Mouse (Mus musculus): ENCODE measurements around the gene Atp8b5. TPM values are rescaled to one million over a fixed set of nuclear protein-coding genes. Genes with fewer than 3 reads are reported as not detected.

Atp8b5 gene
- polyA plus RNA-seq (2015; fragmentation: Nextera tagmentation; extraction: Ambion mirVana): 0.72 and 0.90 TPM in 2 replicates

DNA sequence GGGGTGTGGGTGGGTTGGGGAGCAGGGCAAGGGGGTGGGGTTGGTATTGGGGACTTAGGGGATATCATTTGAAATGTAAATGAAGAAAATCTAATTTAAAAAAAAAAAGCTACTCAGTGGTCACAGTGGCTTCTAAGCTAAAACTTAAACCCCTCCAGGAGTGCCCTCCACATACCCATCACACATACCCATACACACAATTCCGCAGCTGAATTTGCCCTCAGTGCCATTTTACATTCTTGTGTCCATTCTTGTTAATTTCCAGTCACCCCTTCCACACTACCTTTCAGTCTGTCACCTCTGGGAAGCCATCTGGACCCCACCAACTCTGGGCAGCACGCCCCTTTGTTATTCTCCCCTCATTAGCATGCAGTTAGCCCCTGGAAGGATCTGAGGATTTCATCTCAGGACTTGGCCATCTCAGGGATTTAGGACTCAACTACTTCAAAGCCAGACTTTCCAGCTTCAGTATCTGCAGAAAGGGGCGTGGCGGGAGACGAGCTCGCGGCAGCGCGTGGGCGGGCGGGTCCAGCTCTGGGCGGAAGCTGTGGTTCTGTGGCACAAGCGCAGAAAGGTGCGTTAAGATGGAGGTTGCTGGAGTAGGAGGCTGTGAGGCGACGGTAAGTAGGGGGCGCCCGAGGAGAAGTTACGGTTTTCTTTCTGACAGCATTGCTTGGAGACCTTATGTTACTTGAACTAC is at the start of gene Atp8b5:
Gene Atp8b5 (plus strand): TSS at position 537 of the 700 bp plus-strand sequence.
- WGBS: under 1% methylated on average over 19 of the region's 19 CpGs
- peak within 1 kb of the TSS; percentile 46 for H3K4me3 ChIP-seq (ENCODE audit: low read depth, low read length)
- H3K9me3 ChIP-seq (replicated peaks; ENCODE audit: control insufficient read depth, low read length, poor library complexity, severe bottlenecking): no peaks in the 10 kb centered on the region
- peak; percentile 99 for ATAC-seq
- H3K27me3 ChIP-seq (ENCODE audit: control insufficient read depth, insufficient read depth, low read depth, low read length): no peaks in the 10 kb centered on the region
- peaks cover 10% of the 10 kb centered on the region for H3K4me1 ChIP-seq (ENCODE audit: control insufficient read depth, insufficient read depth, low read length)
- H3K36me3 ChIP-seq (ENCODE audit: control insufficient read depth, insufficient read depth, low read length): no peaks in the 10 kb centered on the region
- peak within 1 kb of the TSS; percentile 60 for H3K27ac ChIP-seq (ENCODE audit: low read length)
- peak within 1 kb of the TSS; percentile 62 for H3K4me2 ChIP-seq (ENCODE audit: low read length)
- H3K9ac ChIP-seq (ENCODE audit: low read depth, low read length): peak within 1 kb of the TSS; percentile 62

- Histone ChIP-seq H3K27me3 (ENCODE audit: control insufficient read depth, insufficient read depth, low read depth, low read length) (no peaks in the 10 kb centered on the region), H3K27ac (ENCODE audit: low read length) (no peak overlapping the region), H3K4me2 (ENCODE audit: low read length) (no peak overlapping the region), H3K9me3 (replicated peaks; ENCODE audit: control insufficient read depth, low read length, poor library complexity, severe bottlenecking) (no peaks in the 10 kb centered on the region), H3K9ac (ENCODE audit: low read depth, low read length) (no peak overlapping the region), H3K4me1 (ENCODE audit: control insufficient read depth, insufficient read depth, low read length) (no peaks in the 10 kb centered on the region), H3K4me3 (ENCODE audit: low read depth, low read length) (no peak overlapping the region), H3K36me3 (ENCODE audit: control insufficient read depth, insufficient read depth, low read length) (no peaks in the 10 kb centered on the region)
- ATAC-seq: no peak
- 97% methylated on average over 1 of the region's 1 CpGs for WGBS
These were observed 49.0 kb upstream of the Atp8b5 start for GRCm38 (mm10) chr4:43217997-43218396.

DNA sequence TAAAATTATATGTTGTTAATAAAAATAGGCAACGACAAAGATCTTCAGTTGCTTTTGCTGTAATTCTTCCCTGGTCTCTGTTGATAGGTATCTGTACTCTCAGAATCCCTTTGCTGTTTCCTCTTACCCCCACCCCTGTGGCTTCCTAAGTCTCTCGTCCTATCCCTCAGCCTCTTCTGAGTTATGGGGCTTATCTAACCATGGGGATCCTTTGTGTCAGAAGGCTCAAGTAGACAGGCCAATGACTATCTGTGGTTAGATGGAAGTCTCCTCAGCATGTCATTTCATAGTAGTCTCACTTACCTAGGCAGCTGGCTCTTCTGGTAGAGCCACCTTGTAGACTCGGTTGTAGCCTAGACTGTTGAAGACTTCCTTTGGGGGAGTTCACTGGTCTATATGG is 35.1 kb upstream of the Atp8b5 start:
- no peaks in the 10 kb centered on the region for H3K27me3 ChIP-seq (ENCODE audit: control insufficient read depth, insufficient read depth, low read depth, low read length)
- peaks cover 7% of the 10 kb centered on the region for H3K36me3 ChIP-seq (ENCODE audit: control insufficient read depth, insufficient read depth, low read length)
- H3K4me1 ChIP-seq (ENCODE audit: control insufficient read depth, insufficient read depth, low read length): no peaks in the 10 kb centered on the region
- H3K9me3 ChIP-seq (replicated peaks; ENCODE audit: control insufficient read depth, low read length, poor library complexity, severe bottlenecking): no peaks in the 10 kb centered on the region
- H3K4me2 ChIP-seq (ENCODE audit: low read length): no peak overlapping the region
- ATAC-seq: no peak
- WGBS: 90% methylated on average over 3 of the region's 3 CpGs
- H3K9ac ChIP-seq (ENCODE audit: low read depth, low read length): no peak overlapping the region
- H3K27ac ChIP-seq (ENCODE audit: low read length): no peak overlapping the region
- no peak overlapping the region for H3K4me3 ChIP-seq (ENCODE audit: low read depth, low read length)

DNA sequence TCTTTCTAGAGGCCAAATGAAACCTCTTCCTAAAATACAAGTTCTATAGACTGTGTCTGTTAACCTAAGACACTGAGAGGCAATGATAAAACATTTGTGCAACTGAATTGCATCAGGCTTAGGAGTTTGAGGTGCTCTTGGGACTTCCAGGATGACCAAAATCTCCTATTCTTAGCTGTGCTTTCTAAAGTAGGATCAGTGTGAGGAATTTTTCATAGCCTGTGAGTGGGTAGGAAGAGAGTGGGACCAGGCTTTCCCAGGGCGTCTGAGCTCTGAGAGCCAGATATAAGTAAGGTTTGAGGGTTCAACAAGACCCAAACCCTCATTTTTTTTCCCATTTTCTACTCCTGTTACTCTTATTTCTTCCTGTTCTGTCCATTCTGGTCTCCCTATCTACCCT is 34.0 kb upstream of the Atp8b5 start:
- Histone ChIP-seq H3K36me3 (ENCODE audit: control insufficient read depth, insufficient read depth, low read length) (peaks cover 9% of the 10 kb centered on the region), H3K4me2 (ENCODE audit: low read length) (no peak overlapping the region), H3K27me3 (ENCODE audit: control insufficient read depth, insufficient read depth, low read depth, low read length) (no peaks in the 10 kb centered on the region), H3K4me1 (ENCODE audit: control insufficient read depth, insufficient read depth, low read length) (no peaks in the 10 kb centered on the region), H3K27ac (ENCODE audit: low read length) (no peak overlapping the region), H3K9me3 (replicated peaks; ENCODE audit: control insufficient read depth, low read length, poor library complexity, severe bottlenecking) (no peaks in the 10 kb centered on the region), H3K4me3 (ENCODE audit: low read depth, low read length) (no peak overlapping the region), H3K9ac (ENCODE audit: low read depth, low read length) (no peak overlapping the region)
- ATAC-seq: no peak
- WGBS: 77% methylated on average over 1 of the region's 1 CpGs

- Histone ChIP-seq H3K9ac (ENCODE audit: low read depth, low read length) (no peak overlapping the region), H3K4me1 (ENCODE audit: control insufficient read depth, insufficient read depth, low read length) (no peaks in the 10 kb centered on the region), H3K9me3 (replicated peaks; ENCODE audit: control insufficient read depth, low read length, poor library complexity, severe bottlenecking) (no peaks in the 10 kb centered on the region), H3K4me2 (ENCODE audit: low read length) (no peak overlapping the region), H3K27ac (ENCODE audit: low read length) (no peak overlapping the region), H3K4me3 (ENCODE audit: low read depth, low read length) (no peak overlapping the region), H3K36me3 (ENCODE audit: control insufficient read depth, insufficient read depth, low read length) (peaks cover 9% of the 10 kb centered on the region), H3K27me3 (ENCODE audit: control insufficient read depth, insufficient read depth, low read depth, low read length) (no peaks in the 10 kb centered on the region)
- WGBS: 94% methylated on average over 6 of the region's 6 CpGs
- no peak for ATAC-seq
These were observed 33.5 kb upstream of the Atp8b5 start for GRCm38 (mm10) chr4:43233489-43233888.

GRCm38 (mm10) chr4:43236898-43237297 is 30.1 kb upstream of the Atp8b5 start:
- H3K27ac ChIP-seq (ENCODE audit: low read length): no peak overlapping the region
- H3K36me3 ChIP-seq (ENCODE audit: control insufficient read depth, insufficient read depth, low read length): peaks cover 20% of the 10 kb centered on the region
- no peak overlapping the region for H3K9ac ChIP-seq (ENCODE audit: low read depth, low read length)
- H3K9me3 ChIP-seq (replicated peaks; ENCODE audit: control insufficient read depth, low read length, poor library complexity, severe bottlenecking): no peaks in the 10 kb centered on the region
- WGBS: 95% methylated on average over 9 of the region's 9 CpGs
- ATAC-seq: no peak
- no peaks in the 10 kb centered on the region for H3K27me3 ChIP-seq (ENCODE audit: control insufficient read depth, insufficient read depth, low read depth, low read length)
- no peak overlapping the region for H3K4me3 ChIP-seq (ENCODE audit: low read depth, low read length)
- H3K4me2 ChIP-seq (ENCODE audit: low read length): no peak overlapping the region
- H3K4me1 ChIP-seq (ENCODE audit: control insufficient read depth, insufficient read depth, low read length): no peaks in the 10 kb centered on the region

- no peak for ATAC-seq
- Histone ChIP-seq H3K36me3 (ENCODE audit: control insufficient read depth, insufficient read depth, low read length) (peaks cover 14% of the 10 kb centered on the region), H3K9me3 (replicated peaks; ENCODE audit: control insufficient read depth, low read length, poor library complexity, severe bottlenecking) (no peaks in the 10 kb centered on the region), H3K4me2 (ENCODE audit: low read length) (no peak overlapping the region), H3K4me3 (ENCODE audit: low read depth, low read length) (no peak overlapping the region), H3K4me1 (ENCODE audit: control insufficient read depth, insufficient read depth, low read length) (no peaks in the 10 kb centered on the region), H3K27ac (ENCODE audit: low read length) (no peak overlapping the region), H3K9ac (ENCODE audit: low read depth, low read length) (no peak overlapping the region), H3K27me3 (ENCODE audit: control insufficient read depth, insufficient read depth, low read depth, low read length) (no peaks in the 10 kb centered on the region)
- 76% methylated on average over 1 of the region's 1 CpGs for WGBS
These were observed 26.2 kb upstream of the Atp8b5 start for GRCm38 (mm10) chr4:43240716-43241115.

DNA sequence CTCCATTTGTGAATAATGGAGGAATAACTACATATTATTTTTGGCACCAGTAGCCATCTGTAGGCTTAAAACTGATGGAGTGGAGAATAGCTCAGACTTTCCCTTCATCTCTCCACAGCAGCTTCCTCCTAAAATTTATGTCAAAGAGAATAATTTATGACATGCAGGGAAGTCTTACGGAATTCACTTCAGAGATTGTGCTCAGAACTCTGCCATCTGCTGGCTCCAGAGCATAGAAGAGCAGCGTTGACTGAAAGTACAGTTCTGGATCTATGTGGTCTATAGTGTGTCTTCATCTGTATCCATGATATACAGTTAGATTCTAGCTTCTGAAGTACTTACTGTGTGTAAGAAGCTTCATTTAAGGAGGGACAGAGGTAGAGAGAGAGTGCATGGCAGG is 22.9 kb upstream of the Atp8b5 start:
- Histone ChIP-seq H3K9ac (ENCODE audit: low read depth, low read length) (no peak overlapping the region), H3K27me3 (ENCODE audit: control insufficient read depth, insufficient read depth, low read depth, low read length) (no peaks in the 10 kb centered on the region), H3K4me3 (ENCODE audit: low read depth, low read length) (no peak overlapping the region), H3K9me3 (replicated peaks; ENCODE audit: control insufficient read depth, low read length, poor library complexity, severe bottlenecking) (no peaks in the 10 kb centered on the region), H3K4me2 (ENCODE audit: low read length) (no peak overlapping the region), H3K36me3 (ENCODE audit: control insufficient read depth, insufficient read depth, low read length) (peaks cover 11% of the 10 kb centered on the region), H3K4me1 (ENCODE audit: control insufficient read depth, insufficient read depth, low read length) (no peaks in the 10 kb centered on the region), H3K27ac (ENCODE audit: low read length) (no peak overlapping the region)
- no peak for ATAC-seq
- 47% methylated on average over 2 of the region's 2 CpGs for WGBS

DNA sequence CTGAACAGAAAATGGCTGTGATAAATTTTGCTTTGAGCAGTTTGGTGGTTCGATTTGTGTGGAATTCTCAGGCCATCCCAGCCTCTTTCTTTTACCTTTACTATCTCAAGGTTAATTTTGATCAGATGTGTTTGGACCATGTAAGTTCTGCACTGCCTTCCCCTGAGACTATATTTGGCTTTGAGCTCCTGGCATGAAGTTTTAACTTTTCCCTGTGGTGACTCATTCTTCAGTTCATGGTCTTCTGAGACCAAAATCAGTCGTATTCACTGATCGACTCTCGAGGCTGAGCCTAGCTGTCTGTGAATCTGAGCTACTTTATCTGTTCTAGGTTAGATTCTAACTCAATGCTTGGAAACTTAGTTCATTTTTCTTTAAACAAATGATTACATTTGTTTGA is 21.2 kb upstream of the Atp8b5 start:
- Histone ChIP-seq H3K27me3 (ENCODE audit: control insufficient read depth, insufficient read depth, low read depth, low read length) (no peaks in the 10 kb centered on the region), H3K4me3 (ENCODE audit: low read depth, low read length) (no peak overlapping the region), H3K36me3 (ENCODE audit: control insufficient read depth, insufficient read depth, low read length) (no peaks in the 10 kb centered on the region; the same call in 1 of the 2 replicates), H3K4me1 (ENCODE audit: control insufficient read depth, insufficient read depth, low read length) (no peaks in the 10 kb centered on the region), H3K4me2 (ENCODE audit: low read length) (no peak overlapping the region), H3K9me3 (replicated peaks; ENCODE audit: control insufficient read depth, low read length, poor library complexity, severe bottlenecking) (no peaks in the 10 kb centered on the region), H3K9ac (ENCODE audit: low read depth, low read length) (no peak overlapping the region), H3K27ac (ENCODE audit: low read length) (no peak overlapping the region)
- ATAC-seq: no peak
- WGBS: 96% methylated on average over 4 of the region's 4 CpGs

All from midbrain, embryonic 16.5 days (tissue).